Mouse (Mus musculus) heart, adult 8-10 months (tissue): ENCODE results near the gene Spag16. TPM values are rescaled to one million over a fixed set of nuclear protein-coding genes. Genes with fewer than 3 reads are reported as not detected.
"Not testable (repeated sequence)": the region's sequence is repeated elsewhere in the genome, so short reads cannot be mapped to it uniquely, and the experiment has no call there.

ENCODE experiments used
- DNase-seq: peaks from one replicate; pipeline ENCODE4 v3.0.0; 2022; ENCODE audit warnings: low spot score
- total RNA-seq, 4 experiments: library from RNA; stranded (reverse); gene quantifications; 2 replicates each; pipeline ENCODE4 v1.2.4; 2022

The Spag16 gene
- total RNA-seq: not detected

GRCm38 (mm10) chr1:69826806-69827703, at the start of gene Spag16:
TSS of gene Spag16 (plus strand) at chr1:69826970.
- DNase-seq: no peak

GRCm38 (mm10) chr1:69785129-69785528, 41.6 kb upstream of the Spag16 start:
- DNase-seq: peak; percentile 7

DNA sequence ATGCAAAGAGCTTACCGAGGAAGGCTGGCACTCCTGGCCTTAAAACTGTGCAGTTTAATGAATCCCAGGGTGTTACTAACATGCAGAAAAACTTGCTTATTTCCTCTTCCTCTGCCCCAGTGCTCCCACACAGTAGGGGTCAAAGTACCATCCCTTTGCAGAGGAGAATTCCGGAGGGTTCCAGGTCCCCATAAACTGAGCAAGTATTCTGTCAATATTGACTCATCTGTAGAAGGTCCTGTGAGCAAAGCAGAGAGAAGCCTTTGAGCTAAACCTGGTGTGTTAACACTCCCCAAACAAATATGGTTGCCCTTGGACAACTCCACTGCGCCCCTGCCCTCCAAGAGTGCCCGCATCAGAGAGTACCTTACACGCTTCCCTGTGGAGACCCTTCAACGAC, 40.1 kb upstream of the Spag16 start:
- no peak for DNase-seq

DNA sequence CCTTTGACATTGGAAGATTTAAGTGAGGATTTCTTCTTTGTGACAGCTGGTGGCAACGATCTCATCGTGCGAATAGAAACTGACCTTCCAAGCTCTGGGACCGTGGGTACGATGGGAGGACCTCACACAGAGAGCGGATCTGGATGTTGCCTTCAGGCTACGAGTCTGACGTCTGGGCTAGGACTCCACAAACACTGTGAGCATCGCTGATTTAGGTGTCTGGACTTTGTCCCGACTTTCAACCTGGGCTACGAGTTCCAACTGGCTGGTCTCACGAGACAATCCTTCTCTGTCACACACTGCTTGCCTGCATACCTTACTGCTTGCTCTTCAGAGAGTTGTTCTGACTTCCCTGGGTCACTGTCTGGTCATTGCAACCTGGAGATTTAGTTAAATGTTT, 39.4 kb upstream of the Spag16 start:
- no peak for DNase-seq

DNA sequence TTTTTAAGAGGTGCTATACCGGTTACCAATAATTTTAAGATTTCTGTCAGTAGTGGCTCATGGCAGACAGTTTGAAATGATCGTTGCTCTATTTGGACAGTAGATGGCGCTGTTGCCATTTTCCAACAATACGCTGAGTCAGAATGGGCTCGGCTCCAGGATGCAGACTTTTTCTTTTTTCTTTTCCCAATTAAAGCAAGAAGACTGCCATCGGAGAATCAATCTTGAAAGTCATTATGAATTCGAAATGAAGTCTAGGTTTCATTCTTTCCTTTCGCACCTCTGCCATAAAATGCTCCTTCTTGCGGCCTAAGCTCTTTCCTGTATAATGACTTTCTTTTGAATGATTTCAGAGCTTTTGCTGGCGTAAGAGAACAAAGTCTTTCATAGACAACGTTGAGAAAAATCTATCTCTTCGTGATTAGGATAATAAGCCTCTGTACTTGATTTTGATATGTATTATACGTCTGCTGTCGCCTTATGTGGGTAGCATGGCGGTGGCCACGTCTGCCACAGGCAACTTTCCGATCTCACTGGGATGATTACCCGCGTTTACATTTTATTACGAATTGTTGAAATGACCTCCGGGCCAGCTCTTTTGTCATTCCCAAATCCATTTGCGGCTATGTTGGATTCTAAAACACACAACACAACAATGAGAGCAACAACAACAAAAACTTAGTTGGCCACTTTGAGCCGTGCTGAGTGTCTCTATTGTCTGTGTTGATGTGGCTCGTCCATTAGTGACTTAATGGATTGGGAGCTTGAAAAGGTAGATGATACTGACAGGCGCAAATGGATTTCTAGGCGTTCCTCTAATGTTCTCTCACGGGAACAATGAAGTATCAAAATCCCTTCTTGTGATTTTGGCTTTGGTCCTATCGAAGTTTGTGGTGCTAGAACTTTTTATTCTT, 36.2 kb upstream of the Spag16 start:
- DNase-seq: peak; percentile 45

DNA sequence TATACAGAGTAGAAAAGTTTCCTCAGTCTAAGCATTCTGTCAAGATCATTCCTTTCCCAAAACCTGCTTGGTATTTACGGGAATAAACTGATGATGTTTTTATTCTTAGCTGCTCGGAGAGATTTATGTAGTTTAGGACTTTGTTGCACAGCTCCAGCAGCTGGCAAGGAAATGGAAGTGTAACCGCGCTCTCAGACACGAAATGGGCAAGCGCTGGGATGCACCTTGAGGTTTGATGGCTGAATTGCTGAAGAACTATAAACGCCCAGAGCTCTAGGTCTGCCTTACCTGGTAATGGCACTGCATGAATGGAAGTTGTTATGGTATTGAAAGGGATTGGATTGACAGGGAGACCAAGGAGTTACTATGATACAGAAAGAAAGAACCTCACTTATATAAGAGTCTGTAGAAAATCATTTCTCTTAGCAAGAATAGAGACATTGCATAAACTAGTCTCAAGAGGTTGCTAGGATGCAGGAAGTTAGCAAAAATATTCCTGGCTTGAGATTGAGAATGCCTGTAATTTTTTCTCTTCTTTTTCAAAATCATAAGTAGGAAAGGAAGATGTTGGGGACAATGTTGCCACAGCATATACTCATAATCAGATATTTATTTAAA, 27.7 kb upstream of the Spag16 start:
- no peak for DNase-seq

- no peak for DNase-seq
Measured at GRCm38 (mm10) chr1:69810161-69810560, 16.6 kb upstream of the Spag16 start.

DNA sequence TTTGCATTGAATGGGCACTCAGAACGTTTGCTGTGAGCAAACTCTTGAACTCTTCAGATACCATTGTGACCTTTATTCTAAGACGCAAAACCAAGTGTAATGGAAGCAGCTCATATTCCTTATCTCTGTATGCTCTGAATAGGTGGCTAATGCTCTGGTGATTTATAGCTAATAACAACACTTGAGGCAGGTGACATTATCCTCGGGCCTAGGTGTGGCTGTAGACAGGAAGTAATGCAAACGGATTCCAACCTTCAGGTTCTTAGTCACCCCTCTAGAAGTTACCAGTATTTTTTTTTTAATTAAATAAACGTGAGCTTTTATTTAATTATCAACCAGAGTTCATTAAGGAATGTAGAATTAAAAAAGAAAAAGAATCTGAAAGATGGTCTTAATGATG, 1.1 kb upstream of the Spag16 start:
- not testable (repeated sequence) for DNase-seq

DNA sequence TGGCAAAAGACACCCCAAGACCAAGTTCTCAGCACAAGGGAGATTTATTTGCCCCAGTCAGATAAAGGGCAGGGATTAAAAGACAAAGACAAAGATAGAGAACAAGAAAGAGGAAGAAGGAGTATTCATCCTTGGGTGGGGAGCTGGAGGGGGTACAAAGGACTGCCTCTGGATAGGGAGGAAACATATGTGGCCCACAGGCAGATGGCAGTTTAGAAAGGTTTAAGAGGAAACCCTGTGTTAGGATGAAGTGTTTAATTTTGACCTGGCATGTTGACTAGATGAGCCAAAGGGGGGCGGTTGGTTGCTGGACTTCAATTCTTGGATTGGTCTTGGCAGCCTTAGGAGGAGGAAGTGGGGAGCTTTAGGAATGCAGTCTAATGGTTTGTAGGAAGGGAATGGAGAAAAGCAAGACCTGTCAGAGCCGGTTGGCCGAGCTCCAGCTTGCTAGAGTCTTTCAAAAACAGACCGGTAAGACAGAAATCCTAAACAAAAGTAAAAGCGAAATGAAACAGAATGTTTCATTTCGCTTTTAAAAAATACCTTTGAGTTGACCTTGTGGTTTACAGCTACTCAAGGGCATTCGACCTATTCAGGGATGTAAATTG, 2.2 kb downstream of the Spag16 start:
- DNase-seq: no peak

DNA sequence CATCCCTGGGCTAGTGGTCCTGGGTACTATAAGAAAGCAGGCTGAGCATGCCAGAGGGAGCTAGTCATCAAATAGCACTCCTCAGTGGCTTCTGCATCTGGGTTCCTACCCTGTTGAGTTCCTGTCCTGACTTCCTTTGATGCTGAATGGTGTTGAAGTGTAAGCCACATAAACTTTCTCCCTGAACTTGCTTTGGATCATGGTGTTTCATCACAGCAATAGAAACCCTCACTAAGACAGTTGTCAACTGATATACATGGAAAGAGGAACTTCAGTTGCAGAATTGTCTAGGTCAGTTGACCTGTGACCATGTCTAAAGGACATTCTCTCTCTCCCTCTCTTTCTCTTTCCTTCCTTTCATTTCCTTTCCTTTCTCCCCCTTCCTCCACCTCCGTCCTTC, 3.8 kb downstream of the Spag16 start:
- no peak for DNase-seq

DNA sequence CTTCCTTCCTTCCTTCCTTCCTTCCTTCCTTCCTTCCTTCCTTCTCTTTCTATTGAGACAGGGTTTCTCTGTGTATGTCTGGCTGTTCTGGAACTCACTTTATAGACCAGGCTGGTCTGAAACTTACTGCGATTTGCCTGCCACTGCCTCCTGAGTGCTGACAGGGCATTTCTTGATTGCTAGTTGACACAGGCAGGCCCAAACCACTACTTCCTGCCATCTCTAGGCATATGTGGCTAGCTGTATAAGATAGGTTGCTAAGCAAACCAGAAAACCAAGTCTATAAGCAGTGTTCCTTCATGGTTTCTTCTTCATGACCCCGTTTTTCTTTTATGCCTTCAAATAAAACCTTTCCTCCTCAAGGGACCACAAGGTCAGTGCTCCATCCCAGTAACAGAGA, 4.2 kb downstream of the Spag16 start:
- DNase-seq: no peak

- DNase-seq: not testable (repeated sequence)
Measured at GRCm38 (mm10) chr1:69833476-69833875, 6.7 kb downstream of the Spag16 start.

DNA sequence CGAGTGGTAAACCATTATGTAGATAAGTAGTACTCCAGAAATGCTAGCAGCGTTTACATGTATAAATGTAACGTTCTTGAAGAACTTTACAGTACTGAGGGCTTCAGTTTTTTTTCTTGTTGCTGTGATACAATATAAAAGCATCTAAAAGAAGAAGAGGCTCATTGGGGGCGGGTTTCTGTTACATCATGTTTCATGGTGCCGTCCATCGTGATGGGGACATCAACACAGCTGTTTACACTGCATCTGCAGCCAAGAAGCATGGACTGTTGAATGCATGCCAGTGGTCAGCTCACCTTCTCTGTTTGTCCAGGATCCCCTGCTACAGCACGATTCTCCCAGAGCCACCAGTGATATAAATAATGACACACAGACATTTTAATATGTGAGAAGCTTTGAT, 26.7 kb downstream of the Spag16 start:
- no peak for DNase-seq

DNA sequence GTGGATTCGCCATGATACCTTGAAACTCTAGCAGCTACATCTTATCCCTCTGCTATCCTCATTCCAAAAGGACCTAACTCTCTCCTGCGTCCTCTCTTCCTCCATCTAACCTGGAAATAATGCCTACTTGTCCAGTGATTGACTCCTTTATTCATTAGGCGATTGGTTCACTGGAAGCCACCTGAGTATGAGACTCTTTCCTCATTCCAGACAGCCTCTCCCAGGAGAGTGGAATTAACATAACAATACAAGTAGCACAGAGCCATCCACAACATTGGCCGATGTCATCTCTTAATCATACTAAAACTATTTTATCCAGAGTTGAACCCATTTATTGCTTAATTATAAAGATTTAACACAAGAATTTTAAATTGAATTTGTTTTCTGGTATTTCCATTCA, 41.0 kb downstream of the Spag16 start:
- no peak for DNase-seq

- DNase-seq: no peak
Measured at GRCm38 (mm10) chr1:69956606-69957005, 129.8 kb downstream of the Spag16 start.

DNA sequence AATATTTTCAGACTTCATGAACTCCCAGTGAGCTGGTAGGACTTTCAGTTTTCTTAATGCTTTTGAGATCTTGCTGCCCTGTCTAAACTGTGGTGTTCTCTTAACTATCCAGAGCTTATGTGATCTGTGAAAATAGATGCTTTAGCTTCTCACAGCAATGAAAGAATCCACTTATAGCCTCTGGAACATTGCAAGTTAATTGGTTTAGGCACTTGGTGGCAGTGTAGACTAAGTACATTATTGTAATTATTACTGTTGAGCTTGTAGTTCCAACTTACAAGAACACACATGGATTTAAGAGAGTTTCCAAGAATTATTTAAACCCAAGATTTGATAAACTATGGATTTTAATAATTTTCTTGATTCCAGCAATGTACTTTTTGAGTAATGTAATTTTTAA, 170.1 kb downstream of the Spag16 start:
- no peak for DNase-seq

- DNase-seq: no peak
Measured at GRCm38 (mm10) chr1:70012991-70013390, 186.2 kb downstream of the Spag16 start.

GRCm38 (mm10) chr1:70037384-70037783, 210.6 kb downstream of the Spag16 start:
- DNase-seq: no peak

DNA sequence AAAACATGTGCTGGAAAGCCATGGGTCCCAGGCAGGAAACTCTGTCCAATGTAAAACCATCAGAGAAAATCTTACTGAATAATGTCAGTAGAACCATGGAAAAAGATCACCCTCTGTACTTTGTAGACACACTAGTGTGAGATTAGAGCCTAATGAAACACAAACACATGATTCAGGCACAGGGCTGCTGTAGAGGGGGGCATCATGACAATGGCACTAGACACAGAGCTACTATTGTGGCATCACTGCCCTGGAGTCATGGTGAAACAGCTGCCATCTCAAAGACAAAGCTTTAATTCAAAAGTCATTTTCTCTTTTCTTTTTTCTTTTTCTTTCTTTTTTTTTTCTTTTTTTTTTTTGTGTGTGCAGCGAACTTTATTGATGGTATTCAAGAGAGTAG, 240.6 kb downstream of the Spag16 start:
- DNase-seq: no peak

DNA sequence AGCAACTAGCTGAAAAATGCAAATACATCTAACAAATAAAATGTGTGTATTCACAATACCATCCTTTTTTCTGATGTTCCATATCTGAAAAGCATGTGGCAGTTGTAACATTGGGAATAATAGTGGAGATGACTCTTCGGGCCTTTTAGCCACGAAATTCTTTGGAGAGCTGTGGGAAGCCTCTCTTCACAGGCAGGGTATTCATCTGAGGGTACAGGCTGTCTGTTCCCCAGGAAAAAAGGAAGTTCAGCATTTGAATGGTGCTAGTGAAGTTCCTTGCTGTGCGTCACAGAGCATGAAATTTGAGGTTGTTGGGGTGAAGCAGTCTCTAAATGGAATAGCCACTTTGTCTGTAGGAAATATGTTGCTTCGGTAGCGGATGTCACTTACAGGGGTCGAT, 246.7 kb downstream of the Spag16 start:
- no peak for DNase-seq

- no peak for DNase-seq
Measured at GRCm38 (mm10) chr1:70078806-70079205, 252.0 kb downstream of the Spag16 start.
